Mouse (Mus musculus): Measurements from ENCODE around the gene Slc9a3r2.
"Not testable (repeated sequence)": the region's sequence is repeated elsewhere in the genome, so short reads cannot be mapped to it uniquely, and the experiment has no call there.

Gene Slc9a3r2

GRCm38 (mm10) chr17:24650070-24650616, at the start of gene Slc9a3r2:
Gene Slc9a3r2 (minus strand): TSS chr17:24650327.
- peak; percentile 76 for DNase-seq

- no peak for DNase-seq
Observed at GRCm38 (mm10) chr17:24699473-24699872, 49.3 kb upstream of the Slc9a3r2 start.

GRCm38 (mm10) chr17:24698715-24699114, 48.6 kb upstream of the Slc9a3r2 start:
- no peak for DNase-seq

GRCm38 (mm10) chr17:24697985-24698384, 47.9 kb upstream of the Slc9a3r2 start:
- no peak for DNase-seq

GRCm38 (mm10) chr17:24696011-24696697, 46.0 kb upstream of the Slc9a3r2 start, which contains the start of the genes Gfer and Noxo1:
Gene Gfer (minus strand): TSS chr17:24696156.
Gene Noxo1 (plus strand): TSS chr17:24696234.
- DNase-seq, result peak; percentile 89

GRCm38 (mm10) chr17:24695326-24696010, 45.3 kb upstream of the Slc9a3r2 start:
- peak; percentile 34 for DNase-seq

GRCm38 (mm10) chr17:24692385-24692784, 42.3 kb upstream of the Slc9a3r2 start:
- no peak for DNase-seq

GRCm38 (mm10) chr17:24689251-24690081, 39.3 kb upstream of the Slc9a3r2 start, which contains the start of gene Syngr3:
Gene Syngr3 (minus strand): TSS chr17:24689955.
- DNase-seq, result no peak

- no peak for DNase-seq
Observed at GRCm38 (mm10) chr17:24687599-24687998, 37.5 kb upstream of the Slc9a3r2 start.

- peak; percentile 70 for DNase-seq
Observed at GRCm38 (mm10) chr17:24687146-24687595, 37.0 kb upstream of the Slc9a3r2 start.

GRCm38 (mm10) chr17:24686514-24686913, 36.4 kb upstream of the Slc9a3r2 start:
- peak; percentile 53 for DNase-seq

GRCm38 (mm10) chr17:24677500-24678080, 27.5 kb upstream of the Slc9a3r2 start:
- no peak for DNase-seq

GRCm38 (mm10) chr17:24676877-24677276, 26.8 kb upstream of the Slc9a3r2 start:
- DNase-seq, result no peak

GRCm38 (mm10) chr17:24676187-24676586, 26.1 kb upstream of the Slc9a3r2 start:
- DNase-seq, result peak; percentile 60

- no peak for DNase-seq
Observed at GRCm38 (mm10) chr17:24674277-24674676, 24.1 kb upstream of the Slc9a3r2 start.

GRCm38 (mm10) chr17:24672141-24672540, 22.0 kb upstream of the Slc9a3r2 start:
- DNase-seq, result peak; percentile 61

- DNase-seq, result no peak
Observed at GRCm38 (mm10) chr17:24671346-24671745, 21.2 kb upstream of the Slc9a3r2 start.

GRCm38 (mm10) chr17:24670246-24670844, 20.2 kb upstream of the Slc9a3r2 start:
- no peak for DNase-seq

- peak; percentile 95 for DNase-seq
Observed at GRCm38 (mm10) chr17:24669545-24670245, 19.6 kb upstream of the Slc9a3r2 start, which contains the start of gene Zfp598. Gene Zfp598 (plus strand): TSS chr17:24669687.

- DNase-seq, result not testable (repeated sequence)
Observed at GRCm38 (mm10) chr17:24669214-24669544, 19.1 kb upstream of the Slc9a3r2 start.

GRCm38 (mm10) chr17:24667416-24667815, 17.3 kb upstream of the Slc9a3r2 start:
- peak; percentile 74 for DNase-seq

Measured in kidney, adult 18-20 months (tissue).